Mouse (Mus musculus) embryonic facial prominence, embryonic 11.5 days (tissue): ENCODE results near the gene Sdc4. TPM values are rescaled to one million over a fixed set of nuclear protein-coding genes. Genes with fewer than 3 reads are reported as not detected.

ENCODE experiments used
- ATAC-seq: fragments of 200-750 bp; cut with Nextera tagmentation; replicated peaks from 2 replicates; pipeline ENCODE4 v1.8.0; 2017; ENCODE audit warnings: low read depth; ENCODE audit not compliant: insufficient number of reproducible peaks, low FRiP score, low TSS enrichment
- DNase-seq: peaks from one replicate; pipeline ENCODE4 v3.0.0-alpha.2; 2015; ENCODE audit warnings: low spot score
- H3K27ac ChIP-seq: fragments of 300-500 bp; sonication (generic); replicated peaks from 2 replicates; pipeline ENCODE4 v1.5.1; 2014; ENCODE audit warnings: mild to moderate bottlenecking, low read depth, low read length, control low read depth
- H3K27me3 ChIP-seq: fragments of 300-500 bp; sonication (generic); 2 replicates; pipeline ENCODE4 v1.6.1; 2014; ENCODE audit warnings: mild to moderate bottlenecking, low read length, moderate library complexity, mixed read lengths; ENCODE audit not compliant: control insufficient read depth, insufficient read depth
- H3K36me3 ChIP-seq: fragments of 300-500 bp; sonication (generic); replicated peaks from 2 replicates; pipeline ENCODE4 v1.6.1; 2014; ENCODE audit warnings: low read depth, mild to moderate bottlenecking, low read length, moderate library complexity, mixed read lengths; ENCODE audit not compliant: control insufficient read depth, insufficient read depth
- H3K4me1 ChIP-seq: fragments of 300-500 bp; sonication (generic); 2 replicates; pipeline ENCODE4 v1.6.1; 2014; ENCODE audit warnings: low read length, mixed read lengths; ENCODE audit not compliant: control insufficient read depth, insufficient read depth
- H3K4me2 ChIP-seq: fragments of 300-500 bp; sonication (generic); 2 replicates; pipeline ENCODE4 v1.6.1; 2014; ENCODE audit warnings: low read depth, mild to moderate bottlenecking, control low read depth, low read length, moderate library complexity
- H3K4me3 ChIP-seq: fragments of 300-500 bp; sonication (generic); 2 replicates; pipeline ENCODE4 v1.5.1; 2014; ENCODE audit warnings: low read depth, low read length, control low read depth
- H3K9ac ChIP-seq: fragments of 300-500 bp; sonication (generic); replicated peaks from 2 replicates; pipeline ENCODE4 v1.6.1; 2014; ENCODE audit warnings: mild to moderate bottlenecking, control low read depth, low read length
- H3K9me3 ChIP-seq: fragments of 300-500 bp; sonication (generic); replicated peaks from 2 replicates; pipeline ENCODE4 v1.6.1; 2016; ENCODE audit warnings: mild to moderate bottlenecking, low read length, inconsistent platforms, mixed read lengths; ENCODE audit not compliant: control insufficient read depth
- WGBS: fragments of 180-500 bp; shearing (Covaris S2); extraction: QIAGEN DNeasy Blood & Tissue Kit; methylation state at CpG from one replicate; pipeline ENCODE4 v1.1.7; 2014; 5-methylcytosine and 5-hydroxymethylcytosine counted together
- polyA plus RNA-seq: library from polyadenylated mRNA; unstranded; fragments of >200 nt; fragmentation: Nextera tagmentation; extraction: Ambion mirVana; gene quantifications from 2 replicates; pipeline ENCODE4 v1.2.1, GENCODE M21; 2014

The Sdc4 gene
- polyA plus RNA-seq, 1 experiment from 2014 or later = 19.2 TPM

- Histone ChIP-seq H3K27ac (no peak overlapping the region), H3K4me1 (no peaks in the 10 kb centered on the region; the same call in 1 of the 2 replicates), H3K36me3 (no peaks in the 10 kb centered on the region), H3K4me2 (no peak overlapping the region), H3K27me3 (no peaks in the 10 kb centered on the region; the same call in 1 of the 2 replicates), H3K4me3 (no peak overlapping the region), H3K9ac (no peak overlapping the region), H3K9me3 (no peaks in the 10 kb centered on the region)
- WGBS = 21% methylated on average over 3 of the region's 3 CpGs
- no peak for DNase-seq
- ATAC-seq = no peak
These were observed 25.3 kb downstream of the Sdc4 start for GRCm38 (mm10) chr2:164418308-164418875.

GRCm38 (mm10) chr2:164417198-164417597 lies 26.5 kb downstream of the Sdc4 start:
- WGBS = 1% methylated on average over 2 of the region's 2 CpGs
- H3K27ac ChIP-seq = no peak overlapping the region
- DNase-seq (peak; percentile 71), ATAC-seq (no peak)
- no peak overlapping the region for H3K9ac ChIP-seq
- no peak overlapping the region for H3K4me2 ChIP-seq
- H3K4me3 ChIP-seq = no peak overlapping the region
- H3K27me3 ChIP-seq = no peaks in the 10 kb centered on the region; the same call in 1 of the 2 replicates
- no peaks in the 10 kb centered on the region for H3K9me3 ChIP-seq
- no peaks in the 10 kb centered on the region for H3K36me3 ChIP-seq
- no peaks in the 10 kb centered on the region; the same call in 1 of the 2 replicates for H3K4me1 ChIP-seq

GRCm38 (mm10) chr2:164414581-164414980 lies 29.1 kb downstream of the Sdc4 start:
- ATAC-seq (no peak), DNase-seq (no peak)
- Histone ChIP-seq H3K4me2 (peak overlapping the region; percentile 34), H3K9ac (no peak overlapping the region), H3K27me3 (peaks cover 7% of the 10 kb centered on the region), H3K4me3 (no peak overlapping the region), H3K9me3 (no peaks in the 10 kb centered on the region), H3K36me3 (no peaks in the 10 kb centered on the region), H3K4me1 (no peaks in the 10 kb centered on the region; the same call in 1 of the 2 replicates), H3K27ac (no peak overlapping the region)
- WGBS = 71% methylated on average over 10 of the region's 10 CpGs

GRCm38 (mm10) chr2:164414167-164414566 lies 29.5 kb downstream of the Sdc4 start:
- ATAC-seq (no peak), DNase-seq (no peak)
- H3K9ac ChIP-seq = no peak overlapping the region; the same call in 1 of the 2 replicates
- H3K4me3 ChIP-seq = no peak overlapping the region
- 20% methylated on average over 28 of the region's 28 CpGs for WGBS
- H3K4me1 ChIP-seq = no peaks in the 10 kb centered on the region; the same call in 1 of the 2 replicates
- H3K27me3 ChIP-seq = peaks cover 11% of the 10 kb centered on the region
- H3K9me3 ChIP-seq = no peaks in the 10 kb centered on the region
- no peak overlapping the region for H3K27ac ChIP-seq
- no peaks in the 10 kb centered on the region for H3K36me3 ChIP-seq
- H3K4me2 ChIP-seq = peak overlapping the region; percentile 34

- Histone ChIP-seq H3K9me3 (no peaks in the 10 kb centered on the region), H3K4me3 (no peak overlapping the region), H3K9ac (no peak overlapping the region), H3K4me1 (0 out of 2 replicates have a peak, but pooled peaks cover 4% of the 10 kb centered on the region), H3K27me3 (peaks cover 62% of the 10 kb centered on the region), H3K36me3 (no peaks in the 10 kb centered on the region), H3K27ac (no peak overlapping the region), H3K4me2 (no peak overlapping the region; the same call in 1 of the 2 replicates)
- DNase-seq (peak; percentile 87), ATAC-seq (no peak)
- 1% methylated on average over 22 of the region's 22 CpGs for WGBS
These were observed 36.0 kb downstream of the Sdc4 start for GRCm38 (mm10) chr2:164407708-164408107.

GRCm38 (mm10) chr2:164405519-164405918 lies 38.2 kb downstream of the Sdc4 start:
- no peaks in the 10 kb centered on the region for H3K9me3 ChIP-seq
- H3K4me1 ChIP-seq = peaks cover 4% of the 10 kb centered on the region; the same call in 1 of the 2 replicates
- ATAC-seq = no peak
- H3K27me3 ChIP-seq = peaks cover 80% of the 10 kb centered on the region
- H3K4me3 ChIP-seq = no peak overlapping the region
- no peak for DNase-seq
- no peak overlapping the region for H3K27ac ChIP-seq
- H3K4me2 ChIP-seq = no peak overlapping the region
- no peak overlapping the region for H3K9ac ChIP-seq
- H3K36me3 ChIP-seq = no peaks in the 10 kb centered on the region
- WGBS = 43% methylated on average over 5 of the region's 5 CpGs

GRCm38 (mm10) chr2:164405060-164405459 lies 38.6 kb downstream of the Sdc4 start, which contains the start of gene Matn4:
Gene Matn4 (minus strand): TSS chr2:164405160.
- no peak within 1 kb of the TSS for H3K27ac ChIP-seq
- WGBS = 8% methylated on average over 9 of the region's 9 CpGs
- no peak for ATAC-seq
- H3K9ac ChIP-seq = no peak within 1 kb of the TSS
- H3K36me3 ChIP-seq = no peaks in the 10 kb centered on the region
- DNase-seq = no peak
- H3K4me1 ChIP-seq = peaks cover 4% of the 10 kb centered on the region; the same call in 1 of the 2 replicates
- no peaks in the 10 kb centered on the region for H3K9me3 ChIP-seq
- H3K4me2 ChIP-seq = peak within 1 kb of the TSS; percentile 55
- H3K27me3 ChIP-seq = peaks cover 82% of the 10 kb centered on the region
- H3K4me3 ChIP-seq = peak within 1 kb of the TSS; percentile 29
